Mouse (Mus musculus) brain, embryonic 14.5 days (tissue): ENCODE measurements around the gene Ivd.

ENCODE experiments used
- CTCF ChIP-seq: fragments of 200-500 bp; IDR thresholded peaks from 2 replicates; pipeline ENCODE4 v1.5.1; 2012; ENCODE audit warnings: inconsistent platforms, mild to moderate bottlenecking, moderate library complexity, borderline replicate concordance; ENCODE audit not compliant: insufficient read depth, insufficient read length; ENCODE audit errors: extremely low read depth
- POLR2A ChIP-seq: fragments of 200-500 bp; IDR thresholded peaks from 2 replicates; pipeline ENCODE4 v1.6.1; 2012; ENCODE audit warnings: mild to moderate bottlenecking, inconsistent platforms, borderline replicate concordance; ENCODE audit not compliant: poor library complexity, insufficient read depth, insufficient read length, severe bottlenecking; ENCODE audit errors: extremely low read depth

- no peak for TF ChIP-seq POLR2A
- TF ChIP-seq CTCF = no peak
Measured at GRCm38 (mm10) chr2:118918543-118918942, 56.8 kb downstream of the Ivd start.
